Mouse (Mus musculus): ENCODE measurements around the gene Sstr5. TPM values are rescaled to one million over a fixed set of nuclear protein-coding genes. Genes with fewer than 3 reads are reported as not detected.

Gene Sstr5
- polyA plus RNA-seq, 1 experiment from 2014 or later = 1.4 TPM

DNA sequence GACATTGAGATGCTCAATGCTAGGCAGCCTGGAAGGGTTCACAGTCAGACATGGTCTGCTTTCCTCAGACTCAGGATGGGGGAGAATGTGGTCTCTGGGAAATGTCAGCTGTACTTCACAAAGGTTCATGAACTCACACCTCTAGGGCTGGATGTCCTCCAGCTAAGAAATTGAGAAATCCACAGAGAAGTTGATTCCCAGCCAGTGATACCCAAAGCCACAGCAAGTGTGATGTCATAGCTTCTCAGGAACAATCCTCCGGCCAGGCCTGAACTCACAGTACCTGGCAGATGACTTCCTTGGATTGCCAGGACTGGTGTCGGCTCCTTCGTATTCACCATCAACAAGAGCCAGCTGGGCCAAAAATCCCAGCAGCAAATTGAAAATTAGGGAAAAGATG, 51.2 kb downstream of the Sstr5 start:
- no peak overlapping the region for H3K4me2 ChIP-seq (ENCODE audit: low read length)
- WGBS = 96% methylated on average over 3 of the region's 3 CpGs
- ATAC-seq = no peak
- no peak overlapping the region for H3K9ac ChIP-seq (ENCODE audit: low read depth, low read length)
- no peaks in the 10 kb centered on the region; the same call in 1 of the 2 replicates for H3K4me1 ChIP-seq (ENCODE audit: control insufficient read depth, insufficient read depth, low read length)
- H3K27ac ChIP-seq (ENCODE audit: low read length) = no peak overlapping the region
- H3K9me3 ChIP-seq (replicated peaks; ENCODE audit: control insufficient read depth, low read length, poor library complexity, severe bottlenecking) = no peaks in the 10 kb centered on the region
- no peak overlapping the region for H3K4me3 ChIP-seq (ENCODE audit: low read depth, low read length)
- no peaks in the 10 kb centered on the region for H3K36me3 ChIP-seq (ENCODE audit: control insufficient read depth, insufficient read depth, low read length)
- no peaks in the 10 kb centered on the region for H3K27me3 ChIP-seq (ENCODE audit: control insufficient read depth, insufficient read depth, low read depth, low read length)

GRCm38 (mm10) chr17:25445074-25445473, 52.0 kb downstream of the Sstr5 start:
- H3K36me3 ChIP-seq (ENCODE audit: control insufficient read depth, insufficient read depth, low read length) = no peaks in the 10 kb centered on the region
- no peak overlapping the region for H3K4me2 ChIP-seq (ENCODE audit: low read length)
- no peaks in the 10 kb centered on the region for H3K9me3 ChIP-seq (replicated peaks; ENCODE audit: control insufficient read depth, low read length, poor library complexity, severe bottlenecking)
- H3K4me1 ChIP-seq (ENCODE audit: control insufficient read depth, insufficient read depth, low read length) = no peaks in the 10 kb centered on the region; the same call in 1 of the 2 replicates
- no peaks in the 10 kb centered on the region for H3K27me3 ChIP-seq (ENCODE audit: control insufficient read depth, insufficient read depth, low read depth, low read length)
- H3K4me3 ChIP-seq (ENCODE audit: low read depth, low read length) = no peak overlapping the region
- no peak overlapping the region for H3K27ac ChIP-seq (ENCODE audit: low read length)
- 52% methylated on average over 4 of the region's 4 CpGs for WGBS
- ATAC-seq = no peak
- no peak overlapping the region for H3K9ac ChIP-seq (ENCODE audit: low read depth, low read length)

DNA sequence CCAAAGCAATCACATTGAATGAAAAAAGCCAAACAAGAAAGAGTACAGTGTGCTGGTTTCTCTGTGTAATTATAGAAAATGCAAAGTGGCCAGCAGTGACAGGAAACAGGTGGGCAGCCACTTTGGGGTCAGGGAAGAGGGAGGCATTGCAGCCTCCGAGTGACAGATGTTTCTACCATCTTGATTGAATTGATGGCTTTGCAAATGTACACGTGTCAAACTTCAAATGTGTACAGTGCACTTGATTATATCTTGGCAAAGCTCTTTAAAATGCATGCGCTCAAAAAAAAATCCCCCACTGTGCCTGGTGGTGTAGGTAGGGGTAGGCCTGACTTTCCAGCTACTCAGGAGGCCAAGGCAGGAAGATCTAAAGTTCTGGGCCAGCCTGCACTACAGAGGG, 54.2 kb downstream of the Sstr5 start:
- no peak overlapping the region for H3K4me2 ChIP-seq (ENCODE audit: low read length)
- no peaks in the 10 kb centered on the region for H3K36me3 ChIP-seq (ENCODE audit: control insufficient read depth, insufficient read depth, low read length)
- no peak overlapping the region for H3K27ac ChIP-seq (ENCODE audit: low read length)
- no peak for ATAC-seq
- no peak overlapping the region for H3K9ac ChIP-seq (ENCODE audit: low read depth, low read length)
- WGBS = 71% methylated on average over 3 of the region's 3 CpGs
- no peaks in the 10 kb centered on the region; the same call in 1 of the 2 replicates for H3K4me1 ChIP-seq (ENCODE audit: control insufficient read depth, insufficient read depth, low read length)
- H3K4me3 ChIP-seq (ENCODE audit: low read depth, low read length) = no peak overlapping the region
- H3K27me3 ChIP-seq (ENCODE audit: control insufficient read depth, insufficient read depth, low read depth, low read length) = no peaks in the 10 kb centered on the region
- no peaks in the 10 kb centered on the region for H3K9me3 ChIP-seq (replicated peaks; ENCODE audit: control insufficient read depth, low read length, poor library complexity, severe bottlenecking)

DNA sequence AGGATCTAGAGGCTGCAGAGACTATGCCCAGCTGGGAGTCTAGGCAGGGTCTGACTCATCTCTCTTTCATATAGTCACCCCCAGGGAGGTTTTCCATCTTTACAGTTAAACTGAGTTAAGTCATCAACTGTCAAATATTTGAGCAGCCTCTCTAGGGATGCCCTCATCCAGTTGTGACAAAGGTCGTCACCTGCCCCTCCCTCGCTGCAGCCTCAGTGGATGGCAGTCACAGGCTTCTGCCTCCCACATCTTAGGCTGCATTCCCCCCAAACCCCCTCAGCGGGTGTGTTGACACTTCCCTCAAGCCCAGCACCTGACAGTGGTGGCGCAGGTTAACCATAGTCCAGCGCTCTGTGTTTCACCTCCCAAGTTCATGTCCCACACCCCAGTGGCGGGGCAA, 55.7 kb downstream of the Sstr5 start:
- Histone ChIP-seq H3K4me2 (ENCODE audit: low read length) (no peak overlapping the region), H3K36me3 (ENCODE audit: control insufficient read depth, insufficient read depth, low read length) (no peaks in the 10 kb centered on the region), H3K9me3 (replicated peaks; ENCODE audit: control insufficient read depth, low read length, poor library complexity, severe bottlenecking) (no peaks in the 10 kb centered on the region), H3K4me3 (ENCODE audit: low read depth, low read length) (no peak overlapping the region), H3K27ac (ENCODE audit: low read length) (no peak overlapping the region), H3K4me1 (ENCODE audit: control insufficient read depth, insufficient read depth, low read length) (no peaks in the 10 kb centered on the region; the same call in 1 of the 2 replicates), H3K9ac (ENCODE audit: low read depth, low read length) (no peak overlapping the region), H3K27me3 (ENCODE audit: control insufficient read depth, insufficient read depth, low read depth, low read length) (no peaks in the 10 kb centered on the region)
- WGBS = 78% methylated on average over 6 of the region's 6 CpGs
- ATAC-seq = no peak

Other genes starting within 250 kb of the Sstr5 start
- 30.2 and 38.1 TPM in 2 replicates for gene Baiap3, start 240.9 kb downstream of the Sstr5 start, polyA plus RNA-seq (2015; fragmentation: Nextera tagmentation; extraction: Ambion mirVana)
- gene Ube2i, start 222.7 kb downstream of the Sstr5 start, polyA plus RNA-seq (2015; fragmentation: Nextera tagmentation; extraction: Ambion mirVana) = 489 and 542 TPM in 2 replicates
- not detected in 2 replicates for gene Prss34, start 198.9 kb downstream of the Sstr5 start, polyA plus RNA-seq (2015; fragmentation: Nextera tagmentation; extraction: Ambion mirVana)
- not detected in 2 replicates for gene Prss28, start 188.6 kb downstream of the Sstr5 start, polyA plus RNA-seq (2015; fragmentation: Nextera tagmentation; extraction: Ambion mirVana)
- not detected in 2 replicates for gene Prss29, start 178.6 kb downstream of the Sstr5 start, polyA plus RNA-seq (2015; fragmentation: Nextera tagmentation; extraction: Ambion mirVana)
- not detected in 2 replicates for gene Tpsab1, start 151.7 kb downstream of the Sstr5 start, polyA plus RNA-seq (2015; fragmentation: Nextera tagmentation; extraction: Ambion mirVana)
- 0.23 TPM in 1 of 2 replicates, not detected in the other for gene Tpsb2, start 131.0 kb downstream of the Sstr5 start, polyA plus RNA-seq (2015; fragmentation: Nextera tagmentation; extraction: Ambion mirVana)
- 0.29 and 0.88 TPM in 2 replicates for gene Tpsg1, start 128.0 kb downstream of the Sstr5 start, polyA plus RNA-seq (2015; fragmentation: Nextera tagmentation; extraction: Ambion mirVana)
- 10.0 and 11.5 TPM in 2 replicates for gene Cacna1h, start 63.5 kb downstream of the Sstr5 start, polyA plus RNA-seq (2015; fragmentation: Nextera tagmentation; extraction: Ambion mirVana)
- gene Tekt4, start 42.7 kb downstream of the Sstr5 start, polyA plus RNA-seq (2015; fragmentation: Nextera tagmentation; extraction: Ambion mirVana) = 1.5 TPM in 2 replicates
- gene Sox8, start 73.4 kb upstream of the Sstr5 start, polyA plus RNA-seq (2015; fragmentation: Nextera tagmentation; extraction: Ambion mirVana) = 10.1 and 16.2 TPM in 2 replicates
- gene Lmf1, start 81.8 kb upstream of the Sstr5 start, polyA plus RNA-seq (2015; fragmentation: Nextera tagmentation; extraction: Ambion mirVana) = 20.4 and 20.6 TPM in 2 replicates
- 3.2 and 7.3 TPM in 2 replicates for gene Gng13, start 219.9 kb upstream of the Sstr5 start, polyA plus RNA-seq (2015; fragmentation: Nextera tagmentation; extraction: Ambion mirVana)
- gene Chtf18, start 230.1 kb upstream of the Sstr5 start, polyA plus RNA-seq (2015; fragmentation: Nextera tagmentation; extraction: Ambion mirVana) = 4.7 and 5.4 TPM in 2 replicates
- gene Rpusd1, start 230.4 kb upstream of the Sstr5 start, polyA plus RNA-seq (2015; fragmentation: Nextera tagmentation; extraction: Ambion mirVana) = 26.6 and 26.8 TPM in 2 replicates
- not detected in 2 replicates for gene Mslnl, start 238.8 kb upstream of the Sstr5 start, polyA plus RNA-seq (2015; fragmentation: Nextera tagmentation; extraction: Ambion mirVana)

Data from midbrain, embryonic 16.5 days (tissue).